Mouse (Mus musculus): ENCODE measurements around the gene Traf6.
"Not testable (repeated sequence)": the region's sequence is repeated elsewhere in the genome, so short reads cannot be mapped to it uniquely, and the experiment has no call there.

The Traf6 gene

DNA sequence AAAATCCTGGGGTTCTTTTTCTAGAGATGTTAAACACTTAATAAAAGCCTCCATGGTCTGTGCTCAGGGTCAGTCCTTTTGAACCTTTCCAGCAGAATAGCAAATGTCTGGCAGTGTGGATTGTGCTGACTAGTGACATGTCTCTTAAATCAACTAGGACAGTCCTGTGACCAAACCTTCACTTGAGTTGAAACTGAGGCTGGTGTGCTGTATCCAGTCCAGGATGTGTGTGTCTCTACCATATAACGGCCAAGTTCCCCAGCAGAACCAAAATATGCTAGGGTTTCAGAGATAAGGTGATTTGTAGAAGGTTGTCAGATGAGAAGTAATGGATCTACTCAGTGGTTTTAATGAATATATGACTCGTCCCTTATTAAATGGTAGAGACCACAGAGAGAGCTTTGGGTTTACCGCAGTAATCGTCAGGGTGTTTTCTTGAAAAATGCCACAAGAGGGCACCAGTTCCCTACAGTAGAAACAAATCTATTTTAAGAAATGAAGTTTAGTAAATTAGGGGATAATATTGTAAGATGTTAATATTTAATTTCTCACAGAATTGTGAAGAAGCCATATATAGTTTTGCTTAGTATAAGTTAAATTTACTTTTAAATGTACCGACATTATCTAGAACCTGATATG, 15.5 kb downstream of the Traf6 start:
- in situ Hi-C loops (cut with MboI; ENCODE audit: low sequenced_read_pairs) = loop anchor here (10.0 kb wide), 1 partner anchor 181 kb away; no protein-coding TSS in a partner anchor

GRCm38 (mm10) chr2:101695584-101695983, 17.4 kb downstream of the Traf6 start:
- in situ Hi-C loops (cut with MboI; ENCODE audit: low sequenced_read_pairs) = loop anchor here (10.0 kb wide), 1 partner anchor 179 kb away; no protein-coding TSS in a partner anchor

DNA sequence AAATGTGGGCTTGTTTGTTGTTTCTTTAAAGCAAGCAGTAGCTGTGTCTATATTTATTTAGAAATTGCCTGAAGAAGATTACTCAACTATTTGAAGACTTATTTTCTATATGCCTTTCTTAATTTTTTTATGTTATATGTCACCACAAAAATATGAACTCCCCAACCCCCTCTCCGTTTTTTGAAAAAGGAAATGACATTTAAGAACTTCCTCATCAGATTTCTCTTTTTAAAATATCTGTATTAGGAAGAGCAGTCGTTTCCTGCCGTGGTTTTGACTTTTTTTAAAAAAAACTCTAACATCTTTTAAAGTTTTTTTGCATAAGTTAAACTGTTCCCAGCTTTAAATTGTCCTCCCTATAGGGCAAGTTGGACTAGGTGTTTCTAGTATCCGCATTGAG, 21.1 kb downstream of the Traf6 start:
- in situ Hi-C loops (cut with MboI; ENCODE audit: low sequenced_read_pairs) = loop anchor here (10.0 kb wide), 1 partner anchor 176 kb away; no protein-coding TSS in a partner anchor

GRCm38 (mm10) chr2:101705941-101706485, 27.8 kb downstream of the Traf6 start:
- in situ Hi-C loops (cut with MboI; ENCODE audit: low sequenced_read_pairs) = no loop called here

- in situ Hi-C loops (cut with MboI; ENCODE audit: low sequenced_read_pairs) = no loop called here
Observed at GRCm38 (mm10) chr2:101711608-101712007, 33.4 kb downstream of the Traf6 start.

DNA sequence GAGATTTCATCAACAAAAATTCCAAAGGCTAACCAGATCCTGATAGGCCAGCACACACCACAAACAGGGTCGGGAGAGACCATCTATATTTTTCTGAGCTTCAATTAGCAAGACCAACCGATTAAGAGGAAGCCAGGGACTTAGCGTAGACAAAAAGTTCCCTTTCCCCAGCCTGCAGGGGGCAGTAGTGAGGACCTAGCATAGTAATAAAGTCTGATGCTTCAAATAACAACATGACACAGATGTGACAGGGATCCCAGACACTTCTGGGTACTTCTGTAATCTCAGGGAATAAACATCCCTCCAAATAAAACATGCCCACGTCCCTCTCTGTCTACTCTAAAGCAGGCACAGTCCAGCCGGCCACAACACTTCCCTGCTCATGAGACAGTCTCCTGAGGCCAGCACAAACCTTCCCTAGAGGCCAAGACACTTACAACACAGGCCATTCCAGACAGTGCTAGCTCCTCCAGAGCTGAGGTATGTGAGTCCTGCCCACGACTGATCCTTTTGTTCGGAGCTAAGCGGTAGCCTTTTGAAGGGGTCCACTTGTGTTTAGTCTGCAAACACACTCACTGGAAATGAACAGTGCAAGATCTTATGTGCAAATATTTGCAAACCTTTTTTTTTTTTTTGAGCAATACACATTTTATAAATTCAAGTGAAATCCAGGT, 37.6 kb downstream of the Traf6 start:
- in situ Hi-C loops (cut with MboI; ENCODE audit: low sequenced_read_pairs) = no loop called here

GRCm38 (mm10) chr2:101717162-101717561, 38.9 kb downstream of the Traf6 start:
- in situ Hi-C loops (cut with MboI; ENCODE audit: low sequenced_read_pairs) = no loop called here

GRCm38 (mm10) chr2:101721835-101722234, 43.6 kb downstream of the Traf6 start:
- in situ Hi-C loops (cut with MboI; ENCODE audit: low sequenced_read_pairs) = no loop called here

DNA sequence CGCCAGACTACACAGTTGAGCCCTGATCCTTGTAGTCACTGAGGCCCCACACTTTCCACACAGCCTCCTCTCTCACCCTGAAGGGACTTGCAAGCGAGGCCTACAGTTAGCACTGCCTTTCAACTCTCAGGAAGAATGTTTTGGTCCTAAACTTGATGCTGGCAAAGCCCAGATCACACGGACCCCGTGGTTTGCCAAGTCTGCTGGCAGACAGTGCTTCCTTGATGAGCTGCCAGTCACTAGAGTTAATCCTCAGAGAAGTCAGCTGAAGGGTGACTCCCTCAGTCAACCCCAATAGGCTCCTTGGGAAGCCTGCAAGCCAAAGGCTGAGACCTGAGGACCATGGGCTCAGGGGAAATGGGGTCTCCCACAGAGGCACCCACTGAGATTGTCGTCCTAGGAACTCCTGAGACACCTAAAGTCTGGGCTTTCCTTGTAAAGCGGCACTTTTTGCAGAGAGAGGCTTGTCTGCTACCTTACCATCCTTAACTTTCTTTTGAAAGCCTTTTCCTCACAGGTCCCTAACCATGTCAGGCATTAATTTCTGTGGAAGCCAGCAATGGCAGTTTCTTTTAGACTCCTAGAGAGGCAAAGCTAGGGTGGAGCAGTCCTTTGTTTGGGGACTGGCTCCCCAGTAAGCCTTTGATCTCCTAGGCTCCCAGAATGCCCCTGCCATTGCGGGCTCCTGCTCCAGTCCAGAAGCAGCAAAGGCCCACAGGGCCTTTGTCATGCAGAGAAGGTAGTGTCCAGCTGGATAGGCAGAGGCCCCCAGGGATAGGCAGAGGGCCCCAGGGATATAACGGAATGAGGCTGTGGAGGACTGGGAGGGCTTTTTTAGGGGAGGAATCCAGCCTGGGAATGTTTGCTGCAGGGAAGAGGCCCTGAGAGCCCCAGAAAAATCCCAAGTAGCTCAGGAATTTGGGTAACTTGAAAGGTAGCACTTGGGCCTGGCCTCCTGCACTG, 44.4 kb downstream of the Traf6 start:
- in situ Hi-C loops (cut with MboI; ENCODE audit: low sequenced_read_pairs) = no loop called here

- in situ Hi-C loops (cut with MboI; ENCODE audit: low sequenced_read_pairs) = no loop called here
Observed at GRCm38 (mm10) chr2:101723333-101723881, 45.2 kb downstream of the Traf6 start.

- in situ Hi-C loops (cut with MboI; ENCODE audit: low sequenced_read_pairs) = no loop called here
Observed at GRCm38 (mm10) chr2:101727787-101728186, 49.6 kb downstream of the Traf6 start.

GRCm38 (mm10) chr2:101729472-101729871, 51.2 kb downstream of the Traf6 start:
- in situ Hi-C loops (cut with MboI; ENCODE audit: low sequenced_read_pairs) = no loop called here

DNA sequence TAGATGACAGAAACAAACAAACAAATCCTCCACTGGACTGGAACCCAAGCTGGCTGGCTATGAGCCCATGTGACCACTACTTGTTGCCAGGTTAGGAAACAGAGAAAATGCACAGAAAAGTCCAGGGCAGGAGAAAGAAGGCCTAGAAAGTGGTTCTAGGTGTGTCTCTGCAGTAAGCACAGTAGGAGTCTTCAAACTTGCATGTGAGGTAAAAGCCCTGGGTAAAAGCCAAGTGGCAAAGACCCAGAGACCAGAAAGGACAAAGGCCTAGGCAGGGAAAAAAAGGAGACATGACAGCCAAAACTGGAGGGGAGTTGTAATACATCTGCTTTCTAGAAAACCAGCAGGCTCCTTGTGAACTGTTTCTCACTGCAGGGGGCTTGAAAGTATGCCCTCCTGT, 52.7 kb downstream of the Traf6 start:
- in situ Hi-C loops (cut with MboI; ENCODE audit: low sequenced_read_pairs) = no loop called here

GRCm38 (mm10) chr2:101732777-101733210, 54.6 kb downstream of the Traf6 start:
- in situ Hi-C loops (cut with MboI; ENCODE audit: low sequenced_read_pairs) = no loop called here

DNA sequence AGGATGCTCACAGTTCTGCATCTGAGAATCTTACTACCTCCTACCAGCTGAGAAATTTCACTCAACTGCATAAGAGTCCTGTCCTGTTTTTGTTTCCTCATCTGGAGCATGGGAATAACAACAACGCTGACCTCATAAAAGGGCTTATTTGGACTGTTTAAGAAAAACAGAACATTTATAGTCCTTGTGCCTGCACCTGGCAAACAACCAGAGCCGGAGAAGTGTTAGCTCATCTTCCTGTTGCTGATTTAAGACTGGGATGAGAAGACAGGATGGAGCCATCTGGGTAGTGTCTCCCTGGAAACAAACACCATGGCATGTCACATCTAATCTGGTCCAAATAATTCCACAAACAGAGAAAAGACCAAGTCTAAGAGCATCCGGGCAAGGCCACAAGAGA, 55.3 kb downstream of the Traf6 start:
- in situ Hi-C loops (cut with MboI; ENCODE audit: low sequenced_read_pairs) = no loop called here

DNA sequence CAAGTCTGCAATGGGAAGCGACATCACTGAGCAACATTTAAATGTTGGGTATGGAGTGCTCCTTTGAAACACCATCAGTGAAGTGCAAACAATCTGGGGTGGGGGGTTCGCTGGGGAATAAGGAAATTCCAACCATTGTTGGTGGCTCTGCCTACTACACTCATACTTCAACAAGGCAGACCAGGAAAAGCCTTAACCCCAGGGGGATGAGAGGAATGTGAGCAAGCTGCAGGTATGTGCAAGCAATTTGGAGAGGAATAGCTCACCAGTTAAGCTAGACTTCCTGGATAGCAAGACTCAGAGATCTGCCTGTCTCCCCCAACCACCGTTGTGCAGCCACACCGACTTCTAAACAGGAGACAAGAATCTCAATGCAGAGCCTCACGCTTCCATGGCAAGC, 61.7 kb downstream of the Traf6 start:
- in situ Hi-C loops (cut with MboI; ENCODE audit: low sequenced_read_pairs) = no loop called here

- in situ Hi-C loops (cut with MboI; ENCODE audit: low sequenced_read_pairs) = no loop called here
Observed at GRCm38 (mm10) chr2:101741653-101742052, 63.4 kb downstream of the Traf6 start.

DNA sequence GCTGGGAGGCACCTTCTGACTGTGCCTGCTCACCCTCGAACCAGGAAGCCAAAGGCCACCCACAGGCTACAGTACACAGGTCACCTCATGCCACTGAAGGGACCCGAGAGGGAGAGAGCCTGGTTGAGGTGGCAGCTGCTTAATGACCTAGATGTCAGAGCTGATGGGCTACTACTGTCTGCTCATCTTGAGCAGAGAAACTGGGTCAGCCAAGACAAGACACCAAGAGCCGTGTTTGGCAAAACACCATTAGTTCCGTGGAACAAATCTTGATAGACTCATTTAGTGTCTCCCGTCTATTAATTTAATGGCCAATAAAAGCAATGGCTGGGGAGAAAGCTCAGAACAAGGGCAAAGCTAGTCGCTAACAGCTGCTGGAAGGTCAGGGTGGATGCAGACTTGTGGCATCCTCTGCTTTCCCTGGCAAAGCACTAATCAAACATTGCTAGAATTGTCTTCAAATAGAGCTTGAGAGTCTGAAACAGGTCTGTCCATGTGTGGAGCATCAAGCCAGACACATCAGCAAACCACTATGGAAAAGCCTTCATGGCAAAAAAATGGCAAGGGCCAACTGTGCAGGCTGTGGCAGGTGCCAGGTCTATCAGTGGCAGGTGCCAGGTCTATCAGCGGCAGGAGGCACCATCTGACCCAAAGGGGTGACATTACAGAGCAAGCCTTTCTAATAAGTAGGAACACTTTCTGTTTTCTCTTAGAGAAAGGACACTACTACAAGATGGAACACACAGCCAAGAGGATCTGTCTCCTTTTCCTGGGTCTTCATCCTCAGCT, 64.0 kb downstream of the Traf6 start:
- in situ Hi-C loops (cut with MboI; ENCODE audit: low sequenced_read_pairs) = no loop called here

DNA sequence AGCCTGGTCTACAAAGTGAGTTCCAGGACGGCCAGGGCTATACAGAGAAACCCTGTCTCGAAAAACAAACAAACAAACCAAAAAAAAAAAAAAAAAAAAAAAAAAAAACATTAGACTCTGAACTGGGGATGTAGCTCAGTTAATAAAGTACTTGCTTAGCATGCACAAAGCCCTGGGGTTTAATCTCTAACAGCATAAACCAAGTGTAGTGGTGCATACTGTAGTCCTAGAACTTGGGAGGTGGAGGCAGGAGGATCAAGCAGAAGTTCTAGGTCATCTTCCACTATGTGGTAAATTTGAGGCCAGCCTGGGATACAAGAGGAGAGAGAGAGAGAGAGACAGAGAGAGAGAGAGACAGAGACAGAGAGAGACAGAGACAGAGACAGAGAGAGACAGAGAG, 67.4 kb downstream of the Traf6 start:
- in situ Hi-C loops (cut with MboI; ENCODE audit: low sequenced_read_pairs) = not testable (repeated sequence)

- in situ Hi-C loops (cut with MboI; ENCODE audit: low sequenced_read_pairs) = no loop called here
Observed at GRCm38 (mm10) chr2:101746537-101746936, 68.3 kb downstream of the Traf6 start.
